Mouse (Mus musculus) MEL (cell line): ENCODE measurements around the gene Zmiz1.
A peak's percentile ranks its signal among the peaks of the same experiment; 100 is the strongest.

Source experiments
- CTCF ChIP-seq, 3 experiments: IDR thresholded peaks in 2 of 3; conservative IDR thresholded peaks in 1 of 3; 2 replicates each; pipeline ENCODE4 v1.5.1; 2011 to 2012; ENCODE audit warnings: low read length in 3 of 3, low read depth in 2 of 3, mild to moderate bottlenecking in 2 of 3, improper control_type of control experiment in 1 of 3, inconsistent platforms in 1 of 3, mixed read lengths in 1 of 3, moderate library complexity in 1 of 3; ENCODE audit not compliant: control insufficient read depth in 1 of 3, insufficient read depth in 1 of 3, poor library complexity in 1 of 3, severe bottlenecking in 1 of 3
- EP300 ChIP-seq, 2 experiments: IDR thresholded peaks; 2 replicates each; pipeline ENCODE4 v1.6.1; 2011; ENCODE audit warnings: improper control_type of control experiment in 2 of 2, low read length in 2 of 2, low read depth in 1 of 2, mild to moderate bottlenecking in 1 of 2
- JUND ChIP-seq: IDR thresholded peaks from 2 replicates; pipeline ENCODE4 v1.6.1; 2011; ENCODE audit warnings: low read depth, mild to moderate bottlenecking, improper control_type of control experiment, low read length
- NELFE ChIP-seq: IDR thresholded peaks from 2 replicates; pipeline ENCODE4 v1.6.1; 2011; ENCODE audit warnings: low read depth, low read length, improper control_type of control experiment
- TAL1 ChIP-seq: IDR thresholded peaks from 2 replicates; pipeline ENCODE4 v1.6.1; 2012; ENCODE audit warnings: mild to moderate bottlenecking, inconsistent platforms, low read length, moderate library complexity, mixed read lengths

DNA sequence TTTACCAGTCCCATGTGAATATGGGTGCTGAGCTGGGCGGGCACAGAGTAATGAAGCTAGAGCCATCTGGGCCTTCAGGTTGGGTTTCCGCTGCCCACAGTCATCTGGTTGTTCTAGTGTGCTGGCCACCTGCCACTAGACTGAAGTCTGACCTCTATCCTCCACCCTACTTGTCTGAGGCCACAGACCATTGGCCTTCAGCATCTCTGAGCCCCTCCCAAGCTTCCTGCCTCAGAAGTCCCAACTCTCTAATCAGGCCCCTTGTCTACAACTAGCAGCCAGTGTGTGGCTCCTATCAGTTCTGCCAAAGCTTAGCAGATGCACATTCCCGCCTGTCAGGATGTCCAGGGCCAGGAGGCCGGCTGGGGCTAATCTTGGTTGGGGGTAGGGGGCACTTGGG, 65.9 kb downstream of the Zmiz1 start:
- TF ChIP-seq TAL1 = peak; percentile 69
- peak; percentile 62 to 75 for TF ChIP-seq EP300 (IDR thresholded peaks at IDR 0.05; ENCODE audit: low read depth in 1 of 2, low read length in 2 of 2)
- no peak for TF ChIP-seq CTCF (IDR thresholded peaks at IDR 0.05 in 2 of 3, conservative IDR thresholded peaks at IDR 0.05 in 1 of 3; ENCODE audit: control insufficient read depth in 1 of 3, insufficient read depth in 1 of 3, low read depth in 2 of 3, low read length in 3 of 3, poor library complexity in 1 of 3, severe bottlenecking in 1 of 3)
- TF ChIP-seq NELFE = no peak
- no peak for TF ChIP-seq JUND
